Mouse (Mus musculus): ENCODE measurements around the gene Creg1. TPM values are rescaled to one million over a fixed set of nuclear protein-coding genes. Genes with fewer than 3 reads are reported as not detected.
A peak's percentile ranks its signal among the peaks of the same experiment; 100 is the strongest.

Gene Creg1
- polyA plus RNA-seq, 1 experiment from 2014 or later = 63.5 TPM

DNA sequence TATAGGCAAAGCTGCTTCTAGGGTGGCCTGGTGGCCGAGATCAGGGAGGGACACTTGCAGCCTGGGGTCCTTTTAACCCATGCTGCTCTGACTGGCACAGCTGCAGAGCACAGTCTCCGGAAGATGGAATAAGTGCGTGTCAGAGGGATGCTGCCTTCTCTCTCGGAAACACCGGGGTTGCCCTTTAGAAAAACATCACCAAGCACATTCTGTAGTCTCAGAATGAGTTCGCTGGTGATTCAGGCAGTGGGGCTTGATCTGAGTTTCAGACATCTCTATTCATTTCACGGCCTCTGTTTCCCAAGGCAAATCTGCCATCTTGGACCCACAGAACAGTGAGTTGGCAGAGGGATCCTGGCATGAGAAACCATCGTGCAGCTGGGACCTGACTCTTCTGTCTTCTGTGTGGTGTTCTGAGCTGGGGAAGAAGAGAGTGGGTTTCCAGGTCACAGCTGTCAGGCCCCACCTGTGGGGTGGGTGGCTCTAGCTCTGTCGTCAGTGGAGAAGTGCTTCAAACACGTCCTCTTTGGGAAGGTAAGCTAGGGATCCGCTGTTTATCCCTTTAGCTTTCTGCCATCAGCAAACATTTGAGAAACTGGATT, 38.3 kb downstream of the Creg1 start:
- H3K27me3 ChIP-seq (ENCODE audit: insufficient read depth, low read length) = no peaks in the 10 kb centered on the region
- H3K9me3 ChIP-seq (ENCODE audit: low read length) = no peaks in the 10 kb centered on the region
- H3K4me1 ChIP-seq (ENCODE audit: insufficient read depth, low read length) = 0 out of 2 replicates have a peak, but pooled peaks cover 9% of the 10 kb centered on the region
- H3K36me3 ChIP-seq (ENCODE audit: insufficient read depth, low read length) = no peaks in the 10 kb centered on the region
- H3K9ac ChIP-seq (replicated peaks; ENCODE audit: low read length) = no peak overlapping the region
- 87% methylated on average over 11 of the region's 11 CpGs for WGBS
- no peak overlapping the region for H3K4me2 ChIP-seq (replicated peaks; ENCODE audit: low read depth, low read length)
- ATAC-seq (ENCODE audit: low FRiP score, low TSS enrichment) = no peak
- no peak overlapping the region for H3K4me3 ChIP-seq (ENCODE audit: low read length)
- H3K27ac ChIP-seq (ENCODE audit: low read length) = no peak overlapping the region

DNA sequence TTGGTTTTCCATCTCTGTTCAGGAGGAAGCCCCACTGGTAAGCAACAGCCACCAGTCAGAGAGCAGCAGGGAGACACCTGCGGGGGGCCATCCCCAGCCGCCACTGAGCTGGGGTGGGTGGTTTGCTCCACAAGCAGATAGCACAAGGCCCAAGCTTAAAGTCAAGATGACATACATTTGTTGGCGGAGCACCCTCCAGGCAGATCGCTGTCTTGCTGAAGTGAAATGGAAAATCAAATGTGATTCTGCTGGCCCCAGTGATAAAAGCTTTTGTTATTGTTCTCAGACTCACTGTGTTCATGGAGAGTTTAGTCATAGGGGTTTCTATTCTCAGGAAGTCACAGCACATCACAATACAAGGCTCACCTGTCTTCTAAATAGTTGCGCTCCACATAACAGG, 39.6 kb downstream of the Creg1 start:
- Histone ChIP-seq H3K27me3 (ENCODE audit: insufficient read depth, low read length) (no peaks in the 10 kb centered on the region), H3K9me3 (ENCODE audit: low read length) (no peaks in the 10 kb centered on the region), H3K4me2 (replicated peaks; ENCODE audit: low read depth, low read length) (no peak overlapping the region), H3K4me3 (ENCODE audit: low read length) (no peak overlapping the region), H3K36me3 (ENCODE audit: insufficient read depth, low read length) (no peaks in the 10 kb centered on the region), H3K4me1 (ENCODE audit: insufficient read depth, low read length) (0 out of 2 replicates have a peak, but pooled peaks cover 9% of the 10 kb centered on the region), H3K27ac (ENCODE audit: low read length) (no peak overlapping the region), H3K9ac (replicated peaks; ENCODE audit: low read length) (no peak overlapping the region)
- WGBS = 91% methylated on average over 5 of the region's 5 CpGs
- no peak for ATAC-seq (ENCODE audit: low FRiP score, low TSS enrichment)

- no peak overlapping the region for H3K4me2 ChIP-seq (replicated peaks; ENCODE audit: low read depth, low read length)
- H3K27ac ChIP-seq (ENCODE audit: low read length) = no peak overlapping the region
- WGBS = 91% methylated on average over 4 of the region's 4 CpGs
- no peaks in the 10 kb centered on the region for H3K36me3 ChIP-seq (ENCODE audit: insufficient read depth, low read length)
- H3K4me3 ChIP-seq (ENCODE audit: low read length) = no peak overlapping the region
- no peaks in the 10 kb centered on the region for H3K27me3 ChIP-seq (ENCODE audit: insufficient read depth, low read length)
- 0 out of 2 replicates have a peak, but pooled peaks cover 9% of the 10 kb centered on the region for H3K4me1 ChIP-seq (ENCODE audit: insufficient read depth, low read length)
- H3K9ac ChIP-seq (replicated peaks; ENCODE audit: low read length) = no peak overlapping the region
- H3K9me3 ChIP-seq (ENCODE audit: low read length) = no peaks in the 10 kb centered on the region
- no peak for ATAC-seq (ENCODE audit: low FRiP score, low TSS enrichment)
These were observed 40.6 kb downstream of the Creg1 start for GRCm38 (mm10) chr1:165804133-165804532.

DNA sequence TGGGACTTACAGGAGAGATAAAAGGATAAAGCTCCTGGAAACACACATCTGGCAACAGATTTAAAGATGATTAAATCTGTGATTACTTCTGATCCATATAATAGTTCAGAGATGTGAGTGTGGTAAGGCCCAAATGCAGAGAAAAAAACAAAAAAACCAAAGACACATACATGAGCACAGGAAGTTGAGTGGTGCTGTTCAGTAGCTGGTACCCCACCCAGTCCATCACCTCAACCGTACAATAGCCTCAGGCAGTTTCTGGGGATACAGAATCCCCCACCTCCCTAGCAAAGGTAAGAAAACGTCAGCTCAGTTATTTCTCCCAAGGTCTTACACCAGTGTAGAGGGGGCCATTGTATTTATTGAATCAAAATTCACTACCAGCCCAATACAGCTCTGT, 47.1 kb downstream of the Creg1 start:
- Histone ChIP-seq H3K4me3 (ENCODE audit: low read length) (no peak overlapping the region), H3K36me3 (ENCODE audit: insufficient read depth, low read length) (no peaks in the 10 kb centered on the region), H3K27ac (ENCODE audit: low read length) (no peak overlapping the region), H3K9me3 (ENCODE audit: low read length) (no peaks in the 10 kb centered on the region), H3K27me3 (ENCODE audit: insufficient read depth, low read length) (no peaks in the 10 kb centered on the region), H3K4me2 (replicated peaks; ENCODE audit: low read depth, low read length) (no peak overlapping the region), H3K4me1 (ENCODE audit: insufficient read depth, low read length) (peaks cover 21% of the 10 kb centered on the region), H3K9ac (replicated peaks; ENCODE audit: low read length) (no peak overlapping the region)
- 66% methylated on average over 2 of the region's 2 CpGs for WGBS
- ATAC-seq (ENCODE audit: low FRiP score, low TSS enrichment) = no peak

- Histone ChIP-seq H3K27ac (ENCODE audit: low read length) (no peak overlapping the region), H3K4me2 (replicated peaks; ENCODE audit: low read depth, low read length) (no peak overlapping the region), H3K9ac (replicated peaks; ENCODE audit: low read length) (no peak overlapping the region), H3K4me3 (ENCODE audit: low read length) (no peak overlapping the region), H3K4me1 (ENCODE audit: insufficient read depth, low read length) (peaks cover 15% of the 10 kb centered on the region), H3K9me3 (ENCODE audit: low read length) (no peaks in the 10 kb centered on the region), H3K27me3 (ENCODE audit: insufficient read depth, low read length) (no peaks in the 10 kb centered on the region), H3K36me3 (ENCODE audit: insufficient read depth, low read length) (no peaks in the 10 kb centered on the region)
- 77% methylated on average over 5 of the region's 5 CpGs for WGBS
- no peak for ATAC-seq (ENCODE audit: low FRiP score, low TSS enrichment)
These were observed 47.6 kb downstream of the Creg1 start for GRCm38 (mm10) chr1:165811170-165811569.

DNA sequence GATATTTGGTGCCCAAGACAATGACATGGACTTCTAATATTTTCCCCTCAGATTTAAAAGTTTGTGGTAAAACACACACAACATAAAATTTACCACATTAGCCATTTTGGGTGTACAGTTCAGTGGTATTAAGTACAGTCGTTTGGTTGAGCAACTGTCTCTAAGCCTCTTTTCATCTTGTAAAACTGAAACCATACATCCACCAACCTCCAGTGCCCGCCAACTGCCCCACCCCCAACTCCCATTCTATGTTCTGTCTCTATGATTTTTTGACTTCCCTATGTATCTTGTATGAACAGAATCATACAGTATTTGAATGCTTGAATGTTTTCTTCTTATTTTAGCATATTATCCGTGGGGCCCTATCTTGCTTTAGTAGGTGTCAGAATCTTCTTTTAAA, 49.2 kb downstream of the Creg1 start:
- ATAC-seq (ENCODE audit: low FRiP score, low TSS enrichment) = no peak
- no peak overlapping the region for H3K27ac ChIP-seq (ENCODE audit: low read length)
- H3K9me3 ChIP-seq (ENCODE audit: low read length) = no peaks in the 10 kb centered on the region
- 87% methylated on average over 3 of the region's 3 CpGs for WGBS
- H3K4me2 ChIP-seq (replicated peaks; ENCODE audit: low read depth, low read length) = no peak overlapping the region
- no peaks in the 10 kb centered on the region for H3K36me3 ChIP-seq (ENCODE audit: insufficient read depth, low read length)
- H3K9ac ChIP-seq (replicated peaks; ENCODE audit: low read length) = no peak overlapping the region
- no peaks in the 10 kb centered on the region for H3K27me3 ChIP-seq (ENCODE audit: insufficient read depth, low read length)
- H3K4me3 ChIP-seq (ENCODE audit: low read length) = no peak overlapping the region
- peaks cover 15% of the 10 kb centered on the region for H3K4me1 ChIP-seq (ENCODE audit: insufficient read depth, low read length)

- Histone ChIP-seq H3K9ac (replicated peaks; ENCODE audit: low read length) (peak overlapping the region; percentile 14; the same call in 1 of the 2 replicates), H3K36me3 (ENCODE audit: insufficient read depth, low read length) (no peaks in the 10 kb centered on the region), H3K27me3 (ENCODE audit: insufficient read depth, low read length) (no peaks in the 10 kb centered on the region), H3K27ac (ENCODE audit: low read length) (peak overlapping the region; percentile 25; the same call in 1 of the 2 replicates), H3K9me3 (ENCODE audit: low read length) (no peaks in the 10 kb centered on the region), H3K4me3 (ENCODE audit: low read length) (no peak overlapping the region), H3K4me1 (ENCODE audit: insufficient read depth, low read length) (peaks cover 15% of the 10 kb centered on the region), H3K4me2 (replicated peaks; ENCODE audit: low read depth, low read length) (peak overlapping the region; percentile 33)
- no peak for ATAC-seq (ENCODE audit: low FRiP score, low TSS enrichment)
- WGBS = 26% methylated on average over 7 of the region's 7 CpGs
These were observed 50.6 kb downstream of the Creg1 start for GRCm38 (mm10) chr1:165814116-165814515.

DNA sequence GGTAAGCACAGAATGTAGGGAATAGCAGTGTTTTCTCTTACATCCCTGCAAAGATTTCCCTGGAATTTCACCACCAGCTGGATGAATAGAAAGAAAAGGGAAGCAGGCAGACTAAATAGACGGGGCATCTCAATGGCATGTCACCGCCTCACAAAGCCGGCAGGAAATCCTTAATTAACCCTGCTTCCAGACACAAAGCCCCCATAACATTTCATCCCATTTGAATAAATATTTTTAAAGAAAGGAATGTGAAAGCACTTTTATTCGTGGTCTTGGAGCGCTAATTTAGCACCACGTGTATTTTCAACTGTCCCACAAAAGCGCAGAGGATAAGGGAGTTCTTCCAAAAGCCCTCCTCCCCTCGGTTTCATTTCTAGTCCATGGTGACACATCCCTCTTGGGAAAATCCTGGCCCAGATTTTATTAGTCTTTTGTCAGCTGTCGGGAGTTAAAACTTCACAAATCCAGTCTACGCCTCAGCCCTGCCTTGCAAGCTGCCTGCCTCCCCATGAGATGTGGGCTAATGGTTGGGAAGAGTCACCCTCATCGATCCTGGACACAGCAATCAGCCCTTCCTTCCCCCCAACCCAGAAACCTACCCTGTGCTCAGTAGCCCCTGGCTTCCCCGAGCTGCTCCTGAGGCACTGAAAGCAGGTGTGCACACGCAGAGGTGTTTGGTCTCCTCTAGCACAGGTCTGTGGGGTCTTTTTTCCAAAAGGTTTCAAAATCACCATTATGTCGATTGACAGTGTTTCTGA, 51.2 kb downstream of the Creg1 start:
- Histone ChIP-seq H3K9ac (replicated peaks; ENCODE audit: low read length) (peak overlapping the region; percentile 14; the same call in 1 of the 2 replicates), H3K27ac (ENCODE audit: low read length) (peak overlapping the region; percentile 25; the same call in 1 of the 2 replicates), H3K27me3 (ENCODE audit: insufficient read depth, low read length) (no peaks in the 10 kb centered on the region), H3K36me3 (ENCODE audit: insufficient read depth, low read length) (no peaks in the 10 kb centered on the region), H3K9me3 (ENCODE audit: low read length) (no peaks in the 10 kb centered on the region), H3K4me1 (ENCODE audit: insufficient read depth, low read length) (peaks cover 15% of the 10 kb centered on the region), H3K4me2 (replicated peaks; ENCODE audit: low read depth, low read length) (peak overlapping the region; percentile 33), H3K4me3 (ENCODE audit: low read length) (no peak overlapping the region)
- 28% methylated on average over 14 of the region's 14 CpGs for WGBS
- no peak for ATAC-seq (ENCODE audit: low FRiP score, low TSS enrichment)

- Histone ChIP-seq H3K36me3 (ENCODE audit: insufficient read depth, low read length) (no peaks in the 10 kb centered on the region), H3K9ac (replicated peaks; ENCODE audit: low read length) (no peak overlapping the region), H3K4me3 (ENCODE audit: low read length) (no peak overlapping the region), H3K4me1 (ENCODE audit: insufficient read depth, low read length) (peaks cover 15% of the 10 kb centered on the region), H3K27me3 (ENCODE audit: insufficient read depth, low read length) (no peaks in the 10 kb centered on the region), H3K9me3 (ENCODE audit: low read length) (no peaks in the 10 kb centered on the region), H3K4me2 (replicated peaks; ENCODE audit: low read depth, low read length) (no peak overlapping the region), H3K27ac (ENCODE audit: low read length) (no peak overlapping the region)
- WGBS = 85% methylated on average over 9 of the region's 9 CpGs
- no peak for ATAC-seq (ENCODE audit: low FRiP score, low TSS enrichment)
These were observed 52.8 kb downstream of the Creg1 start for GRCm38 (mm10) chr1:165816391-165816790.

DNA sequence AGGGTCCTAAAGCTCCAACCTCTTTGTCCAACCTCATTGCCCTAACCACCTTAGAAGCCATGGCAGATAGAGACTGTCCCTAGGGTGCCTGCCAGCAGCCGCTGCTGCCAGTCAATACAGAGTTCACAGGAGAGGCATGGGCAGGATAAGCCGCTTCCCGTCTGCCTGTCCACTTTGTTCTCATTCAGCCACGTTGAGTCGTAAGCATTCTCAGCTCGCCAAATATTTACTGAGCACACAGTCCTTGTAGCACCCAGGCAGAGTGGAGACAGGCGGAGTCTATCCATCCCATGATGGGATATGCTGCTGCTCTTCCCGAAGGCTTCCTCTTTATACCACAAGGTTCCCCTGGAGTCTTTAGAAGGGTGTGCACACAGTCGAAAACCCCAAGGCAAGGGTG, 53.7 kb downstream of the Creg1 start:
- 67% methylated on average over 9 of the region's 9 CpGs for WGBS
- Histone ChIP-seq H3K4me2 (replicated peaks; ENCODE audit: low read depth, low read length) (no peak overlapping the region), H3K36me3 (ENCODE audit: insufficient read depth, low read length) (no peaks in the 10 kb centered on the region), H3K9ac (replicated peaks; ENCODE audit: low read length) (no peak overlapping the region), H3K4me1 (ENCODE audit: insufficient read depth, low read length) (peaks cover 15% of the 10 kb centered on the region), H3K27ac (ENCODE audit: low read length) (no peak overlapping the region), H3K27me3 (ENCODE audit: insufficient read depth, low read length) (no peaks in the 10 kb centered on the region), H3K9me3 (ENCODE audit: low read length) (no peaks in the 10 kb centered on the region), H3K4me3 (ENCODE audit: low read length) (no peak overlapping the region)
- ATAC-seq (ENCODE audit: low FRiP score, low TSS enrichment) = no peak

Measured in kidney, embryonic 16.5 days (tissue).